Mouse (Mus musculus) kidney, embryonic 16.5 days (tissue): ENCODE measurements at regions not wholly inside any gene's neighbourhood (a gene's known extent, or its start where the extent isn't known, plus 50 kb on each side); places are given as distances from the start of the nearest gene placed in this dataset.

Source experiments
- ATAC-seq: fragments of 200-750 bp; cut with Nextera tagmentation; 2 replicates; pipeline ENCODE4 v1.8.0; 2017; ENCODE audit warnings: moderate TSS enrichment; ENCODE audit not compliant: low FRiP score, low TSS enrichment
- H3K27ac ChIP-seq: fragments of 300-500 bp; sonication (generic); 2 replicates; pipeline ENCODE4 v1.5.1; 2014; ENCODE audit warnings: low read length
- H3K27me3 ChIP-seq: fragments of 300-500 bp; sonication (generic); 2 replicates; pipeline ENCODE4 v1.6.1; 2014; ENCODE audit warnings: low read length, control low read depth, mixed read lengths; ENCODE audit not compliant: insufficient read depth
- H3K36me3 ChIP-seq: fragments of 300-500 bp; sonication (generic); 2 replicates; pipeline ENCODE4 v1.6.1; 2014; ENCODE audit warnings: low read length, control low read depth, mixed read lengths; ENCODE audit not compliant: insufficient read depth
- H3K4me1 ChIP-seq: fragments of 300-500 bp; sonication (generic); 2 replicates; pipeline ENCODE4 v1.6.1; 2014; ENCODE audit warnings: low read length, control low read depth, mixed read lengths; ENCODE audit not compliant: insufficient read depth
- H3K4me2 ChIP-seq: fragments of 300-500 bp; sonication (generic); replicated peaks from 2 replicates; pipeline ENCODE4 v1.6.1; 2014; ENCODE audit warnings: low read depth, low read length
- H3K4me3 ChIP-seq: fragments of 300-500 bp; sonication (generic); 2 replicates; pipeline ENCODE4 v1.5.1; 2014; ENCODE audit warnings: mild to moderate bottlenecking, low read length
- H3K9ac ChIP-seq: fragments of 300-500 bp; sonication (generic); replicated peaks from 2 replicates; pipeline ENCODE4 v1.6.1; 2014; ENCODE audit warnings: low read length
- H3K9me3 ChIP-seq: fragments of 300-500 bp; sonication (generic); 2 replicates; pipeline ENCODE4 v1.6.1; 2016; ENCODE audit warnings: low read length, control low read depth
- WGBS: fragments of 180-500 bp; shearing (Covaris S2); extraction: QIAGEN DNeasy Blood & Tissue Kit; methylation state at CpG from one replicate; pipeline ENCODE4 v1.1.7; 2014; 5-methylcytosine and 5-hydroxymethylcytosine counted together

GRCm38 (mm10) chr2:178850769-178851168, 420.4 kb downstream of the Cdh26 start:
- no peak overlapping the region for H3K9ac ChIP-seq
- 82% methylated on average over 11 of the region's 11 CpGs for WGBS
- H3K9me3 ChIP-seq: no peaks in the 10 kb centered on the region
- ATAC-seq: no peak
- no peak overlapping the region for H3K4me2 ChIP-seq
- no peak overlapping the region for H3K4me3 ChIP-seq
- no peak overlapping the region for H3K27ac ChIP-seq
- H3K4me1 ChIP-seq: no peaks in the 10 kb centered on the region
- no peaks in the 10 kb centered on the region for H3K36me3 ChIP-seq
- no peaks in the 10 kb centered on the region for H3K27me3 ChIP-seq

GRCm38 (mm10) chr2:178854012-178854411, 423.7 kb downstream of the Cdh26 start:
- Histone ChIP-seq H3K27me3 (no peaks in the 10 kb centered on the region), H3K4me1 (no peaks in the 10 kb centered on the region), H3K4me3 (no peak overlapping the region), H3K4me2 (no peak overlapping the region), H3K36me3 (no peaks in the 10 kb centered on the region), H3K9ac (no peak overlapping the region), H3K27ac (no peak overlapping the region), H3K9me3 (no peaks in the 10 kb centered on the region)
- ATAC-seq: no peak
- 76% methylated on average over 1 of the region's 1 CpGs for WGBS

GRCm38 (mm10) chr2:178854760-178855159, 424.4 kb downstream of the Cdh26 start:
- no peak overlapping the region for H3K9ac ChIP-seq
- H3K27ac ChIP-seq: no peak overlapping the region
- no peaks in the 10 kb centered on the region for H3K36me3 ChIP-seq
- no peak overlapping the region for H3K4me2 ChIP-seq
- no peak overlapping the region for H3K4me3 ChIP-seq
- no peaks in the 10 kb centered on the region for H3K9me3 ChIP-seq
- H3K27me3 ChIP-seq: no peaks in the 10 kb centered on the region
- 29% methylated on average over 2 of the region's 2 CpGs for WGBS
- H3K4me1 ChIP-seq: no peaks in the 10 kb centered on the region
- no peak for ATAC-seq

GRCm38 (mm10) chr2:178862620-178863019, 432.3 kb downstream of the Cdh26 start:
- no peak overlapping the region for H3K27ac ChIP-seq
- no peak overlapping the region for H3K9ac ChIP-seq
- no peaks in the 10 kb centered on the region for H3K36me3 ChIP-seq
- ATAC-seq: no peak
- no peak overlapping the region for H3K4me3 ChIP-seq
- no peaks in the 10 kb centered on the region for H3K9me3 ChIP-seq
- H3K4me2 ChIP-seq: no peak overlapping the region
- no peaks in the 10 kb centered on the region for H3K4me1 ChIP-seq
- no peaks in the 10 kb centered on the region for H3K27me3 ChIP-seq

- Histone ChIP-seq H3K27me3 (no peaks in the 10 kb centered on the region), H3K27ac (no peak overlapping the region), H3K4me2 (no peak overlapping the region), H3K9ac (no peak overlapping the region), H3K9me3 (no peaks in the 10 kb centered on the region), H3K36me3 (no peaks in the 10 kb centered on the region), H3K4me1 (no peaks in the 10 kb centered on the region), H3K4me3 (no peak overlapping the region)
- WGBS: 42% methylated on average over 3 of the region's 3 CpGs
- no peak for ATAC-seq
Observed at GRCm38 (mm10) chr2:178867086-178867485, 436.8 kb downstream of the Cdh26 start.

- Histone ChIP-seq H3K4me3 (no peak overlapping the region), H3K36me3 (no peaks in the 10 kb centered on the region), H3K9ac (no peak overlapping the region), H3K4me2 (no peak overlapping the region), H3K9me3 (no peaks in the 10 kb centered on the region), H3K27me3 (no peaks in the 10 kb centered on the region), H3K27ac (no peak overlapping the region), H3K4me1 (no peaks in the 10 kb centered on the region)
- no peak for ATAC-seq
- 78% methylated on average over 3 of the region's 3 CpGs for WGBS
Observed at GRCm38 (mm10) chr2:178869160-178869559, 438.8 kb downstream of the Cdh26 start.

- Histone ChIP-seq H3K4me2 (no peak overlapping the region), H3K9ac (no peak overlapping the region), H3K4me3 (no peak overlapping the region), H3K4me1 (no peaks in the 10 kb centered on the region), H3K27ac (no peak overlapping the region), H3K36me3 (no peaks in the 10 kb centered on the region), H3K9me3 (no peaks in the 10 kb centered on the region), H3K27me3 (no peaks in the 10 kb centered on the region)
- 76% methylated on average over 12 of the region's 12 CpGs for WGBS
- no peak for ATAC-seq
Observed at GRCm38 (mm10) chr2:178878436-178878835, 448.1 kb downstream of the Cdh26 start.

- Histone ChIP-seq H3K27me3 (no peaks in the 10 kb centered on the region), H3K4me2 (no peak overlapping the region)
- WGBS: 49% methylated on average over 5 of the region's 5 CpGs
Observed at GRCm38 (mm10) chr2:178885686-178886085, 455.4 kb downstream of the Cdh26 start.

GRCm38 (mm10) chr2:178888704-178889103, 458.4 kb downstream of the Cdh26 start:
- H3K27me3 ChIP-seq: no peaks in the 10 kb centered on the region
- no peaks in the 10 kb centered on the region for H3K4me1 ChIP-seq
- H3K9ac ChIP-seq: no peak overlapping the region
- H3K27ac ChIP-seq: no peak overlapping the region
- ATAC-seq: no peak
- no peak overlapping the region for H3K4me3 ChIP-seq
- H3K4me2 ChIP-seq: no peak overlapping the region
- no peaks in the 10 kb centered on the region for H3K9me3 ChIP-seq
- 69% methylated on average over 6 of the region's 6 CpGs for WGBS
- no peaks in the 10 kb centered on the region for H3K36me3 ChIP-seq

More at GRCm38 (mm10) chr2:178885686-178886085, 455.4 kb downstream of the Cdh26 start:
- Histone ChIP-seq H3K9me3 (no peaks in the 10 kb centered on the region), H3K4me3 (no peak overlapping the region), H3K36me3 (no peaks in the 10 kb centered on the region), H3K27ac (no peak overlapping the region), H3K4me1 (no peaks in the 10 kb centered on the region), H3K9ac (no peak overlapping the region)
- ATAC-seq: no peak

- Histone ChIP-seq H3K4me2 (no peak overlapping the region), H3K27me3 (no peaks in the 10 kb centered on the region), H3K4me1 (no peaks in the 10 kb centered on the region), H3K4me3 (no peak overlapping the region), H3K36me3 (no peaks in the 10 kb centered on the region), H3K9me3 (no peaks in the 10 kb centered on the region), H3K27ac (no peak overlapping the region), H3K9ac (no peak overlapping the region)
- 73% methylated on average over 5 of the region's 5 CpGs for WGBS
- ATAC-seq: no peak
Observed at GRCm38 (mm10) chr2:178902397-178902796, 472.1 kb downstream of the Cdh26 start.

- Histone ChIP-seq H3K9ac (no peak overlapping the region), H3K36me3 (no peaks in the 10 kb centered on the region), H3K27ac (no peak overlapping the region), H3K27me3 (no peaks in the 10 kb centered on the region), H3K4me3 (no peak overlapping the region), H3K4me1 (no peaks in the 10 kb centered on the region), H3K4me2 (no peak overlapping the region), H3K9me3 (no peaks in the 10 kb centered on the region)
- no peak for ATAC-seq
- WGBS: 74% methylated on average over 7 of the region's 7 CpGs
Observed at GRCm38 (mm10) chr2:178909325-178909724, 479.0 kb downstream of the Cdh26 start.
